ENCODE assay signal across 8 mouse cellular contexts in the genomic region with DNA sequence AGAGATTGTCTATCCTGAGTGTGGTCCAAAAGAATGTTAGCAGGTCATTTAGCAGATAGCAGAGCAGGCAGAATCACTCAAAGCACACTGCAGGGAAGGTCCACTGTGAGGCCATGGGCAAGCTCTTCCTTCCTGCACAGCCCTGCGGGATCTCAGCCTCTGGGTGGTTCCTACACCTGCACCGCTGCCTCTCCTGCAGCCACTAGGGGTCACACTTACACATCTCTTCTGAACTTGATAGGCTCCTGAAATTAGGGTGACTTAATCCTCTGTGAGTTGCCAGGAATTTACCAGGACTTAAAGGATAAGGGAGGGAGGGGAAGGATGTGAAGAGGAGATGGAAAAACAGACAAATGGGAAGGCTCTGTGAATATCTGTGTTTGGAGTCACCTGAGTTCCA.
DNase-seq lines count a peak whose midpoint lies in the region; ATAC-seq lines count a peak whose summit lies in the region.

No protein-coding gene starts in this region.

- H3K27ac ChIP-seq in forebrain, embryonic 15.5 days (replicated peaks): no peak overlapping the region
- H3K27ac ChIP-seq in intestine, embryonic 15.5 days: no peak overlapping the region

- no peak overlapping the region for H3K4me2 ChIP-seq in forebrain, embryonic 15.5 days (replicated peaks)
- H3K4me2 ChIP-seq in intestine, embryonic 15.5 days (replicated peaks): no peak overlapping the region

- peak; percentile 28 for DNase-seq in CD4-positive, CD25-positive, alpha-beta regulatory T cell, adult 2 months (ENCODE audit: low read depth, low spot score)
- DNase-seq in c-Kit-positive CD71-positive TER-119-positive erythroid progenitor cells, embryonic 14.5 days (ENCODE audit: low spot score): peak; percentile 5
- DNase-seq in left cerebral cortex, adult 18-20 months (ENCODE audit: low spot score in 2 of 2): peak; percentile 76 to 80
- DNase-seq in right cerebral cortex, postnatal 10 days (ENCODE audit: low spot score in 2 of 2): peak; percentile 81

- H3K9me3 ChIP-seq in forebrain, embryonic 15.5 days: no peaks in the 10 kb centered on the region
- no peaks in the 10 kb centered on the region for H3K9me3 ChIP-seq in intestine, embryonic 15.5 days

- H3K9ac ChIP-seq in forebrain, embryonic 15.5 days (replicated peaks): no peak overlapping the region
- no peak overlapping the region for H3K9ac ChIP-seq in intestine, embryonic 15.5 days

- ATAC-seq in CD4-positive, CD25-positive, alpha-beta regulatory T cell, adult 4 months: no peak
- peak; percentile 63 for ATAC-seq in forebrain, embryonic 15.5 days (replicated peaks)
- ATAC-seq in intestine, embryonic 15.5 days: peak; percentile 67; the same call in 1 of the 2 replicates
- peak; percentile 71 for ATAC-seq in megakaryocyte-erythroid progenitor cell, adult 5-6 weeks (replicated peaks; ENCODE audit: low FRiP score, low TSS enrichment, poor library complexity, severe bottlenecking)

- H3K27me3 ChIP-seq in forebrain, embryonic 15.5 days: no peaks in the 10 kb centered on the region
- H3K27me3 ChIP-seq in intestine, embryonic 15.5 days (replicated peaks): no peaks in the 10 kb centered on the region

- 0% methylated on average over 2 of the region's 2 CpGs for WGBS in forebrain, embryonic 15.5 days
- WGBS in intestine, embryonic 15.5 days: 2% methylated on average over 2 of the region's 2 CpGs

- peaks cover 10% of the 10 kb centered on the region; the same call in 1 of the 2 replicates for H3K4me1 ChIP-seq in forebrain, embryonic 15.5 days
- no peaks in the 10 kb centered on the region for H3K4me1 ChIP-seq in intestine, embryonic 15.5 days (replicated peaks)

- H3K4me3 ChIP-seq in forebrain, embryonic 15.5 days: no peak overlapping the region
- no peak overlapping the region for H3K4me3 ChIP-seq in intestine, embryonic 15.5 days (replicated peaks)

- no peaks in the 10 kb centered on the region for H3K36me3 ChIP-seq in forebrain, embryonic 15.5 days
- H3K36me3 ChIP-seq in intestine, embryonic 15.5 days: no peaks in the 10 kb centered on the region

Comparison
In these comparisons a context has a peak if more than half of its experiments do, and no peak if none do; other contexts are left out.
1. DNase-seq: peak in every context shown above with its lines; median percentile 81 in right cerebral cortex, postnatal 10 days; 78 in left cerebral cortex, adult 18-20 months; 28 in CD4-positive, CD25-positive, alpha-beta regulatory T cell, adult 2 months; 5 in c-Kit-positive CD71-positive TER-119-positive erythroid progenitor cells, embryonic 14.5 days.